Mouse (Mus musculus): Measurements from ENCODE around the gene Mettl2. TPM values are rescaled to one million over a fixed set of nuclear protein-coding genes. Genes with fewer than 3 reads are reported as not detected.

Mettl2 gene
- polyA plus RNA-seq, 1 experiment: 17.3 TPM

DNA sequence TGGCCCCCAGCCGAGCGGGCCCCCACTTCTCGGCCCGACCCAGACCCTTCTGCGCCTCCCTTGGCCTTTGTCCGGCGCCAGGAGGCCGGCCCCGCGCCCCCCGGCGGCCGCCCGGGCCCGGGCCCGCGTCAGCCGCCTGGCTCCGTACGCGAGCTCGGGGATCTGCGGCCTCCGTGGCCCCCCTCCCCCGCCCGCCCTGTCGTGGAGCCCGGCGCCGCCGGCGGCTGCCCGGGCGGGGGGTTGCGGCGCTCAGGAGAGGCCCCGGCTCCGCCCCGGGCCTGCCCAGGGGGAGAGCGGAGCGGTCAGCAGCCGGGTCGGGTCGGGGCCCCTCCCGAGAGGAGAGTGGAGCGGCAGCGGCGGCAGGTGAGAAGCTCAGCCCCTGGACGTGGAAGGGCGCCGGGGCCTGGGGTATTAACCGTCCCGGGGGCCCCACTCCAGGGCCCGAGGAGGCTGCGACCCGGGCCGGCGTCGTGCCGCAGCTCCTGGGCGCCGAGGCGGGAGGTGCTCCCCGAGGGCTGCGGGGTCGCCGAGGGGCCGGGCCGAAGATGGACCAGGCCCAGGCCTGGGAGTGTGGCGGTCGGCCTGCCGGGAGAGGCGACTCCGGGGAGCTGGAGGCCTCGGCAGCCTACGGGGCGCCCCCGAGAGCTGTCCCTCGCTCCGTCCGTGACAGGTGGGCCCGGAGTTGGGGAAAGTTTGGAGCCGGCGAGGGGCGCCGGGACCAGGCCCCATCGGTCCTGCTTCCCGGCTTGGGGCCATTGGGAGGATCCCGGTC is 55.6 kb downstream of the Mettl2 start:
- no peak for TF ChIP-seq GATA1 (IDR thresholded peaks at IDR 0.05; ENCODE audit: low read length)

DNA sequence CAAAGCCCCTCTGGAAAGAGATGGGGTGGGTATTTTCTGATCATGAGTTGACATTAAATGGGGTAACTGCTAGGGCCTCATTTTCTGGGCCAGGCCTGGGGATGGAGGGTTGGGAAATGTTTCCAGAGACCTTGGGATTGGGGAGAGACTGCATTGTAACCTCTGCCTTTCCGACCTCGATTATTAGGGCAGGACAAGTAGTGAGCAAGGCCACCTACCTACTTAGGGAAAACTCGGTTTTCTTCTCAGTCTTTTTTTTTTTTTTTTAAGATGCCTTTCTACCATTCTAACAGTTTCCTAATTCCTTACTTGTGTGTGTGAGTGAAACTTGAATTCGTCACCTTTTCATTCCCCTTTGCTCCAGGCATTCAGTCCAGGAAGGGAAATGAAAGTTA is 56.2 kb downstream of the Mettl2 start:
- TF ChIP-seq GATA1 (IDR thresholded peaks at IDR 0.05; ENCODE audit: low read length): no peak

DNA sequence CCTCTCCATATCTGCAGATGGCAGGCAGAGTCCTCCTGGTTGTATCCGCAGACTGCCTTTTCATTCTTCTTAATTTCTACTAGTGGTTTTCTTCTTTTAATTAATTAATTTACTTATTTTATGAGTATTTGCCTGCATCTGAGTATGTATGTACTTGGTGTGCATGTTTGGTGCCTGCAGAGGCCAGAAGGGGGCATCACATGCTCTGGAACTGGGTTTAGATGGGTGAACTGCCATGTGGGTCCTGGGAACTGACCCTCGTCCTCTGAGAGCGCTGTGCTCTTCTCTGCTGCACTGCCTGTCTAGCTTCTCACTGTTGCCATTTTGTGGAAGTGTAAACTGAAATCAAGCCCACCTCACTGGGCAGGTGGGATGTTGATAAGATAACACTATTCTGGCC is 58.5 kb downstream of the Mettl2 start:
- no peak for TF ChIP-seq GATA1 (IDR thresholded peaks at IDR 0.05; ENCODE audit: low read length)

Other genes starting within 250 kb of the Mettl2 start
- gene Efcab3, start 62.8 kb upstream of the Mettl2 start, polyA plus RNA-seq (2012): not detected in 2 replicates
- gene Gm10842, start 20.5 kb downstream of the Mettl2 start, polyA plus RNA-seq (2012): not detected in 2 replicates
- 18.4 and 25.0 TPM in 2 replicates for gene Tlk2, start 52.4 kb downstream of the Mettl2 start, polyA plus RNA-seq (2012)
- 0.01 TPM in 1 of 2 replicates, not detected in the other for gene Mrc2, start 166.2 kb downstream of the Mettl2 start, polyA plus RNA-seq (2012)